Mouse (Mus musculus) stomach, postnatal 0 days (tissue): ENCODE results near the gene Nlrp10.

Experiments
- CTCF ChIP-seq: IDR thresholded peaks from 2 replicates; pipeline ENCODE4 v1.5.1; 2016; ENCODE audit warnings: antibody characterized with exemption, low read depth, mild to moderate bottlenecking, moderate library complexity
- EP300 ChIP-seq: optimal IDR thresholded peaks from 2 replicates; pipeline ENCODE3; 2016; ENCODE audit warnings: antibody characterized with exemption

DNA sequence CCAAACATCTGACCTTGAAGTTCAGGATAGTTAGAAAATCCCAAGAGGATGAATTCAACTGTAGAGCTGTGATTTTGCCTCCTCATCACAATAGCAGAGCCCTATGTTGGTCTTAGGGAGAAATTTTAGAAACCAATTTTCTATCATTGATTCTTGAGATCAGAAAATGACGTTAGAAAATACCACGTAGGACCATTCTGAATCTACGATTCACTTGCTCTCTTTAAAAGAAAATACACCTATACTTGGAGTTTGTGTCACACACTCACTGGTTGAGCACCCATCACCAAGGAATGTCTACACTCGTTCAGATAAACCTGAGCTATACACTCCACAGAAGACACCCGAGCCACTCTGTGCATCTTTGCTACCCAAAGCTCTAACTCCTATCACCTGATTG lies 35.7 kb downstream of the Nlrp10 start, which contains the start of gene Olfr519:
- no peak for TF ChIP-seq EP300
- no peak for TF ChIP-seq CTCF
